Mouse (Mus musculus): ENCODE results near the gene Fam160a1. TPM values are rescaled to one million over a fixed set of nuclear protein-coding genes. Genes with fewer than 3 reads are reported as not detected.

The Fam160a1 gene
- polyA plus RNA-seq, 1 experiment from 2014 or later, result 0.27 TPM

GRCm38 (mm10) chr3:85634389-85635125 lies 182.5 kb downstream of the Fam160a1 start:
- no peak overlapping the region for H3K4me3 ChIP-seq
- peaks cover 5% of the 10 kb centered on the region; the same call in 1 of the 2 replicates for H3K36me3 ChIP-seq
- DNase-seq (ENCODE audit: low spot score), result no peak
- no peak overlapping the region for H3K27ac ChIP-seq (replicated peaks)
- no peaks in the 10 kb centered on the region for H3K27me3 ChIP-seq (ENCODE audit: low read depth, poor library complexity, severe bottlenecking)
- no peaks in the 10 kb centered on the region for H3K4me1 ChIP-seq
- WGBS, result 83% methylated on average over 6 of the region's 8 CpGs
- H3K9me3 ChIP-seq (replicated peaks), result no peaks in the 10 kb centered on the region

- 87% methylated on average over 2 of the region's 2 CpGs for WGBS
- H3K4me3 ChIP-seq, result no peak overlapping the region
These were observed 183.4 kb downstream of the Fam160a1 start for GRCm38 (mm10) chr3:85633733-85634132.

GRCm38 (mm10) chr3:85629895-85630510 lies 187.1 kb downstream of the Fam160a1 start:
- Histone ChIP-seq H3K9me3 (replicated peaks) (no peaks in the 10 kb centered on the region), H3K4me3 (no peak overlapping the region), H3K36me3 (peaks cover 8% of the 10 kb centered on the region), H3K27me3 (ENCODE audit: low read depth, poor library complexity, severe bottlenecking) (no peaks in the 10 kb centered on the region), H3K4me1 (no peaks in the 10 kb centered on the region), H3K27ac (replicated peaks) (no peak overlapping the region)
- no peak for DNase-seq (ENCODE audit: low spot score)
- 89% methylated on average over 4 of the region's 4 CpGs for WGBS

More at GRCm38 (mm10) chr3:85633733-85634132, 183.4 kb downstream of the Fam160a1 start:
- no peaks in the 10 kb centered on the region for H3K4me1 ChIP-seq
- H3K36me3 ChIP-seq, result peaks cover 8% of the 10 kb centered on the region
- no peak for DNase-seq (ENCODE audit: low spot score)
- no peaks in the 10 kb centered on the region for H3K9me3 ChIP-seq (replicated peaks)
- no peaks in the 10 kb centered on the region for H3K27me3 ChIP-seq (ENCODE audit: low read depth, poor library complexity, severe bottlenecking)
- no peak overlapping the region for H3K27ac ChIP-seq (replicated peaks)

DNA sequence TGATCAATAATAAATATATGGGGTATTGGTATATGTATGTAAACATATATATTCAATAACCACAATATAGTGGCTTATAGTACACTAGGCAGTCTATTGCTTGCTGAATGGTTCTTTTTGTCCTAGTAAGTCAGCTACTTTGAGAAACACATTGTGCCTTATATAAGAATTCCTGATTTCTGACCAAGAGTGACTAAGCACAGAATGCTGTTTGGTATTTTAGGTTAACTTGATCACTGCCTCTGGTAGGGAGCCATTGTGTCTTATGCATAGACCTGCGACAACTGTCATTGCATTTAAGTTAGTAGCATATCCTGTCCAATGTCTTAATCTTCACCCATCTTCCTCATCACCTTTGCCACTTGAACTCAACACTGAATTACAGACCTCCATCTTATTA lies 197.3 kb downstream of the Fam160a1 start:
- no peaks in the 10 kb centered on the region for H3K9me3 ChIP-seq (replicated peaks)
- WGBS, result 94% methylated on average over 1 of the region's 1 CpGs
- H3K27ac ChIP-seq (replicated peaks), result no peak overlapping the region
- no peak for DNase-seq (ENCODE audit: low spot score)
- H3K36me3 ChIP-seq, result peaks cover 38% of the 10 kb centered on the region
- H3K4me3 ChIP-seq, result no peak overlapping the region
- H3K27me3 ChIP-seq (ENCODE audit: low read depth, poor library complexity, severe bottlenecking), result no peaks in the 10 kb centered on the region
- no peaks in the 10 kb centered on the region for H3K4me1 ChIP-seq

GRCm38 (mm10) chr3:85619345-85619744 lies 197.7 kb downstream of the Fam160a1 start:
- H3K36me3 ChIP-seq, result peaks cover 38% of the 10 kb centered on the region

GRCm38 (mm10) chr3:85618885-85619284 lies 198.2 kb downstream of the Fam160a1 start:
- H3K4me1 ChIP-seq, result no peaks in the 10 kb centered on the region
- no peaks in the 10 kb centered on the region for H3K27me3 ChIP-seq (ENCODE audit: low read depth, poor library complexity, severe bottlenecking)
- no peak overlapping the region for H3K4me3 ChIP-seq
- peaks cover 38% of the 10 kb centered on the region for H3K36me3 ChIP-seq
- no peaks in the 10 kb centered on the region for H3K9me3 ChIP-seq (replicated peaks)
- H3K27ac ChIP-seq (replicated peaks), result no peak overlapping the region
- DNase-seq (ENCODE audit: low spot score), result no peak
- 86% methylated on average over 6 of the region's 6 CpGs for WGBS

More at GRCm38 (mm10) chr3:85619345-85619744, 197.7 kb downstream of the Fam160a1 start:
- H3K27me3 ChIP-seq (ENCODE audit: low read depth, poor library complexity, severe bottlenecking), result no peaks in the 10 kb centered on the region
- no peak overlapping the region for H3K27ac ChIP-seq (replicated peaks)
- WGBS, result 86% methylated on average over 5 of the region's 5 CpGs
- H3K9me3 ChIP-seq (replicated peaks), result no peaks in the 10 kb centered on the region
- no peaks in the 10 kb centered on the region for H3K4me1 ChIP-seq
- H3K4me3 ChIP-seq, result no peak overlapping the region
- no peak for DNase-seq (ENCODE audit: low spot score)

- Histone ChIP-seq H3K36me3 (peaks cover 32% of the 10 kb centered on the region), H3K27me3 (ENCODE audit: low read depth, poor library complexity, severe bottlenecking) (no peaks in the 10 kb centered on the region)
- WGBS, result 91% methylated on average over 1 of the region's 1 CpGs
These were observed 200.7 kb downstream of the Fam160a1 start for GRCm38 (mm10) chr3:85616389-85616788.

More at GRCm38 (mm10) chr3:85616389-85616788, 200.7 kb downstream of the Fam160a1 start:
- no peak overlapping the region for H3K27ac ChIP-seq (replicated peaks)
- H3K4me1 ChIP-seq, result no peaks in the 10 kb centered on the region
- H3K9me3 ChIP-seq (replicated peaks), result no peaks in the 10 kb centered on the region
- no peak overlapping the region for H3K4me3 ChIP-seq
- DNase-seq (ENCODE audit: low spot score), result no peak

Other genes starting within 250 kb of the Fam160a1 start
- 26.0 and 29.5 TPM in 2 replicates for gene Gatb, start 243.2 kb downstream of the Fam160a1 start, polyA plus RNA-seq (2016; fragmentation: Nextera tagmentation; extraction: Ambion mirVana)
- 0.16 TPM in 1 of 2 replicates, not detected in the other for gene Glt28d2, start 70.2 kb upstream of the Fam160a1 start, polyA plus RNA-seq (2016; fragmentation: Nextera tagmentation; extraction: Ambion mirVana)
- 0.21 and 0.44 TPM in 2 replicates for gene Gm37240, start 70.2 kb upstream of the Fam160a1 start, polyA plus RNA-seq (2016; fragmentation: Nextera tagmentation; extraction: Ambion mirVana)
- 6.8 and 6.9 TPM in 2 replicates for gene Sh3d19, start 153.8 kb upstream of the Fam160a1 start, polyA plus RNA-seq (2016; fragmentation: Nextera tagmentation; extraction: Ambion mirVana)
- 0.14 TPM in 1 of 2 replicates, not detected in the other for gene Prss48, start 185.2 kb upstream of the Fam160a1 start, polyA plus RNA-seq (2016; fragmentation: Nextera tagmentation; extraction: Ambion mirVana)